Mouse (Mus musculus) adrenal gland, adult 2 months (tissue): Measurements from ENCODE around the gene Znrf4. TPM values are rescaled to one million over a fixed set of nuclear protein-coding genes. Genes with fewer than 3 reads are reported as not detected.

Experiments
- DNase-seq: peaks from one replicate; pipeline ENCODE4 v3.0.0; 2021
- polyA plus RNA-seq: library from polyadenylated mRNA; depleted of rRNA; stranded (reverse); fragments of >200 nt; gene quantifications from 2 replicates; pipeline ENCODE4 v1.2.3, GENCODE M21; 2012
- total RNA-seq, 2 experiments: library from RNA; stranded (reverse); gene quantifications; 2 replicates each; pipeline ENCODE4 v1.2.3; 2021

The Znrf4 gene
- total and polyA plus RNA-seq, 3 experiments: not detected

GRCm38 (mm10) chr17:56490438-56491152 lies 21.6 kb downstream of the Znrf4 start:
- no peak for DNase-seq

DNA sequence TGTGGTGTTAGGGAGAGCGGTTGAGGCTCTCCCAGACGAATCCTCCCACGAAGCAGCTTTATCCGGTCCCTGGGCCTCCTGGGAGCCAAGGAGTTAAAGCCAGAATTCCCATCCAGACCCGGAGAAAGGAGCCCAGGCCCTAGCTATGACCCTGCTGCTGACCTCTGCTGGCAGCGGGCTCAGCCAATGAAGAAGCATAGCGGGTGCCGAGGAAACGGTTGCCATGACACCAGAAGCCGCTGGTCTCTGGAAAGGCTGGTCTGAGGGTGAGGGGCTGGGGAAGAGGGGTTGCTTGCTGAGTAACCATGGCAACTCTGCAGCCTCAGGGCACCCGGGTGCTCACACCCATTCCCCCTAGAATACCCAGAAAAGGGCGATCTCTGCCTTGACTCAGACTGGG lies 24.2 kb downstream of the Znrf4 start:
- no peak for DNase-seq

GRCm38 (mm10) chr17:56487441-56487888 lies 24.8 kb downstream of the Znrf4 start:
- peak; percentile 69 for DNase-seq

GRCm38 (mm10) chr17:56485926-56486325 lies 26.3 kb downstream of the Znrf4 start:
- no peak for DNase-seq

DNA sequence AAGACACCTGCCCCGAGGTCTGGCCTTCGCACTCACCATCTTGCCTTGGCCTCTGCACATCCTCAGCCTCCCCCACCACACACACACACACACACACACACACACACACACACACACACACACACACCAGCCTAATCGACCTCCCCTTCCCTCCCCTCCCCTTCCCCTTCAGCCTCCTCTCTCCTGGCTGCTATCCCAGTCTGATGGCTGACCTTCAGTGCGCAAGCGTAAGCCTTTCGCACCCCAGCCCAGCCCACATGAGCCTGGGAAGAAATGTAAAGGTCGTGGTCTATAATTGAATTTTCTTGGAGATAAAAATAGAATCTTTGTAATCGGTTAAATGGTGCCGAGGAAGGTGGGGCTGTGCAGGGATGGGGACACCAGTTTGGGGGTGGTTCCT lies 27.1 kb downstream of the Znrf4 start:
- DNase-seq: no peak

DNA sequence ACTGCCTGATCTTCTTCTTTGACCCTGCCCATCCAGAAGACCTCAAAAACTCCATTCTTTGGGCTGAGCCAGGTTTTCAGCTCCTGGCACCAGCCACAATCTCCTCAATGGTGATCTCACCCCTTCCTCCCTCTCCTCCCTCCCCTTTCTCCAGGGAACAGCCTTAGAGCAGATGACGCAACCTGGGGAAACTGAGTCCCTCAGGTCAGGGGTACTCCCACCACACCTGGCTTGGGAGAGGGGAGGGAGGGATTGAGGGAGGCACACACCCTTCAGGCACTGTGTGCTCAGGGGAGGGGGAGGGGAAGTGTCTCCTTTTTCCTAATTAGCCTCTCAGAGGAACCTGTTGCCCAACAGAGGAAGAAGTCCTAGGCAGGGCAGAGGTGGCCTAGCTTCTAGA lies 29.6 kb downstream of the Znrf4 start:
- no peak for DNase-seq

DNA sequence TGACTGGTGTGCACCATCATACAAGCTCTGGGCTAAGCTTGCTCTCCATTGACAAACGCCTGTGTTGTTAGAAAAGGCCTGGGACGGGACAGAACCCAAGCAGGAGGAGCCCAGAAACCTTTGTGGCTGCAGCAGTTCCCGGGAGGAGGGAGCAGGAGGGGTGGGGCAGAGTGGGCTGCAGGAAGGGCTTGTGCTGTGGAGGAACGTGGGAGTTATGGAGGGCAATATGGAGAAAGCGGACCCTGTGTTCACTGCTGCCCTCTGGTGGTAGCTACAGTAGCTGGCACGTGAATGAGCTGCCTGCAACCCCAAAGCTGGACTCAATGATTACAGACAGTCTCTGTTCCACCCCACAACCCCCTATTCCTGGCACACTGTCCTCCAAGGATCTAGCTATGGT lies 32.9 kb downstream of the Znrf4 start:
- DNase-seq: peak; percentile 81

DNA sequence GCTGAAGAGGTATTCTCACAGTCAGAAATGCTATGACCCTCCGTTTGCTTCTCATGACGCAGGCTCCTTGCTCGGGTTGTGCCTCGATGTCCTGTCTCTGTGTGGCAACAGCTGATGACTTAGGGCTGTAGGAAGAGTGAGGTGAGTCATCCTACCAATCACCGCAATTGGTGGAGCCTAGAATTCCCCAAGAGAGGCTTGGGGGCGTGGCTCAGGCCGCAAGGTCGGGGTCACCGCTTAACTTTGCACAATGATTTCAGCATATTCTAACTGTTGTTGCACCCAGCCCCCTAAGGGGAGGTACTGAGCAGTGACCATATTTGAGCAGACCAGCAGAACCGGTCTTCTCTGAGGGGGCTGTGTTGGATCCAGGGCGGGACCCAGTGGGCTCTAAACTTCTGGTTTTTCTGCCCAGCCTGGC lies 34.0 kb downstream of the Znrf4 start:
- DNase-seq: peak; percentile 89

DNA sequence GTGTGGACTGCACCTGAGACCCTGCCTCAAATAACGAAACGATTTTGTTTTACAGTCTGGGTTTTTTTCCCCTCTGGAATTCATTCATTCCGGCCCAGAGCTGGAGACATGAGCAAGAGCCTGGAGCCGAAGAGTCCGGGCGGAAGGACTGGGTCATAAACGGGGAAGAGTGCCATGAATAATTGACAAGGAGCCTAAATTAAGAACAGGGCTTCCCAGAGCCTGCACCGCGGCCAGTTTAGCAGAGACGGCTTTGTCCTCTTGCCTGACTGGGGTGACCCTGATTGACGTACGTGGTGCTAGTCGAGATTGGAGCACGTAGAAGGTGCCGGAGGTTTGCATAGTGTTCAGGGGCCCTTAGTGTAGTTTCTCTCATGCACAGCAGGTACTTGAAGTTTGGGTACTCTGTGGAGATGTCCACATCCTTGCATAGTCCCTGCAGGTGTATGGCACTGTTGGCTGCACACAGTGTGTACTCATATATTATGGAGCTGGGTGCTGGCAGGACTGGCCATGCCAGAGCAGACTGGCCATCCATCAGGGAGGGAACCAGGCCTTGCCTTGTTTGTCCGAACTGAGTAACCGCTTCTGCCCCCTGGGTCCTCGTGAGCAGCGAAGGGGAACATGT lies 34.9 kb downstream of the Znrf4 start:
- DNase-seq: no peak

DNA sequence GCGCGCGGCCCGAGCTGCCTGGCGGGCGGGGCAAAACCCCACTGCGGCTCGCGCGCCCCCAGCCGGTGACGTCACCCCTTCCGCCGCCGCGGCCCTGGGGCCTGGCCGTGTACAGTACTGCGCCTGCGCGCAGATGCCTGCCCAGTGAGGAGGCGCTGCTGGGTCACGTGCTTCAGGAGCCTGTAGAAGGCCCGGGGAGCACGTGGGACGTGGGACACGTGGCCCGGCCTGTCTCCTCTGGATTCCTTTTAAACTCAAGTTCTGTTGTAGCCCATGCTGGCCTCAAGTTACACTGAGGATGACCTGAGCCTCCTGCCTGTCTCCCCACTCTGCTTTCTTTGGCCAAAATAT lies 35.9 kb downstream of the Znrf4 start, which contains the start of gene Ptprs:
Gene Ptprs (minus strand): TSS at position 82 of the 351 bp plus-strand sequence.
- DNase-seq: peak; percentile 97

DNA sequence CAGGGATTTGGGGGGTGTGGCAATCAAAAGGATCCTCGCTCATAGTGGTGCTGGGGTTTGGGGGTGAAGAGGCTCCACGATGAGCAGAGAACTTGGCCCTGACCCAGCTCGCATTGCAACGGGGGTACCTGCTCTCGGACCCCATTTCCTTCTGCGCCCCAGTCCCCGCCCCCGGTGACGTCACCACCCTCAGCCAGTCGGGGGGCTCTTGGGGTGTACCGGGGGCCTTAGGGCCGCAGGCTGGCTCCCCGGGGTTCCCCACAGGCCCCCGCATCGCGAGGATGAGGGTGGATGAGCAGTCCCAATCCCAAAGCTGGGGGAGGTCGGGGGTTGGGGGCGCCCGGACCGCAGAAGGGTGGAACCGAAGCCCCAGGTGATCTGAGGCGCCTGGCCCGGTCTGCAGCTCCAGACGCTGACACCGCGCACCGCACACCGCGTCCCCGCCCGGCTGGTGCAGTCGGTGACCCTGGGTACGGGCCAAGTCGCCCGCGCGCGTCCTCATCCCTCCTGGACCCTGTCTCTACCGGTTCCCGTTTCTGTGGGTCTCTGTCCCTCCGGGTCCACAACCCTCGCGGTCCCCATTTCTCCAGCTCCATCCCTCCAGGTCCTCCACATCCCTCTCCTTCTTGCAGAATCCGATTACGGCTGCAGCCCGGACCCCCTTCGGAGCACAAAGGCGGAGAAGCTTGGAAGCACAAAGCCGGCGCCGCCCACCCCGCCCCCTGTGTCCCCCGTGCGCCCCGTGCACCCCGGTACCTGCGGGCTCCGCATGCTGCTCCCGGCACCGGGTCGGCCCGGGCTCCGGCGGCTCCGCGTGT lies 36.4 kb downstream of the Znrf4 start:
- DNase-seq: peak; percentile 73

- DNase-seq: no peak
These were observed 37.2 kb downstream of the Znrf4 start for GRCm38 (mm10) chr17:56474831-56475581.

GRCm38 (mm10) chr17:56474311-56474830 lies 37.9 kb downstream of the Znrf4 start:
- DNase-seq: no peak

GRCm38 (mm10) chr17:56473611-56473905 lies 38.7 kb downstream of the Znrf4 start:
- DNase-seq: no peak

DNA sequence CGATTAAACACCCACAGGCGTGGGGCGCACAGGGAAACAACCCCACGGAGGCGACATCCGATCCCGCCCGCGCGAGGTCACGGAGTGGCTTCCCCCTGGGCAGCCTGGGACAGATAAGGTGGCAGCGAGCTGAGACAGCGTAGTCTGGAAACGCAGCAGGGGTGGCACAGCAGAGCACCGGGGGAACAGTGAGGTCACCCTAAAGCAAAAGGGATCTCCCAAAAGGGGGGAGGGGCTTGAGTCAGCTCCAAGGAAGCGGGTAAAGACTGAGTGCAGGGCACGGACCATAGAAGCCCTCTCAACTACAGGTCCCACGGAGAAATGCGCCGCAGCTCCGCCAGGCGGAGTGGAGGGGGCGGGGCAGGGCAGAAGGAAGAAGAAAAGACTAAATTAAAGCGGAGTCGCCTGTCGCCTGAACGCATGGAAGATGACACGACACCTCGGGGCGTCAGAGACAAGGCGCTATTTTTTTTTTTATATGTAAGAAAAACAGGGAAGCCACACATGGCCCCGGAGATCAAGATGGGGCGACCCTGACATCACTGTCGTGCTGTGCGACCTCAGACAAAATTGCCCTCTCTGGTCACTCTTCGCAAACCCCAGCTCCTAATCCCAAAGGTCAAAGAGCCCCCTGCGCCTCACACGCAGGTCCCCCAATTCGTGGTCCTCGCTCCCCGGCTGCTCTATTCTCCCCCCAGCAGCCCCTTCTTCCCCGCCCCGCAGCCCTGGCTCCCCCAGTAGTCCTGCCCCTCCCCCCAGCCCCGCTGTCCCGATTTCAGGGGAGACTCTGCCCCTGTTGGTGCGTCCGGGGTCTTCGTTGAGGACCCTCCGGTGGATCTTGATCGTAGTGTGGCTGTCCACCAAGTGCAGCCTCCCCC lies 39.3 kb downstream of the Znrf4 start:
- peak; percentile 82 for DNase-seq

- peak; percentile 68 for DNase-seq
These were observed 40.1 kb downstream of the Znrf4 start for GRCm38 (mm10) chr17:56472121-56472520.

- peak; percentile 74 for DNase-seq
These were observed 41.1 kb downstream of the Znrf4 start for GRCm38 (mm10) chr17:56471136-56471535.

DNA sequence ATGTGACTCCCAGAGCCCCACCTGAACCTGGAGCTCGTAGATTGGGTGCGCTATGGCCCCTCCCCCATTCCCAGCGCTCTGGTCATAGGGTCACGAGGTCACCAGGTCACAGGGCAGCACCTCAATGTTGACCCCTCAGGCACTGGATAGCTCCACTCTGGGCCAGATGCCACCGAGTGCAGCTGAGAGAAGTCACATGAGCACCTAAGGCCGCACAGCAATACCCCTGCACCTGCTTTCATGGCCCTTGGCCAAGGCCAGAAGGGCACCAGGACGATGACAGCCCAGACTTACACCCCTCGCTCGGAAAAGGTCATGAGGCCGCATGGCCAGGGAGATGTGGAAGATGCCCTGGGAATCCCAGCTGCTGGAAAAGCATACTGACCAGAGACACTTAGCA lies 41.7 kb downstream of the Znrf4 start:
- DNase-seq: no peak

- no peak for DNase-seq
These were observed 42.2 kb downstream of the Znrf4 start for GRCm38 (mm10) chr17:56470001-56470436.

GRCm38 (mm10) chr17:56469275-56469674 lies 43.0 kb downstream of the Znrf4 start:
- no peak for DNase-seq

- no peak for DNase-seq
These were observed 43.4 kb downstream of the Znrf4 start for GRCm38 (mm10) chr17:56468870-56469269.
